Mouse (Mus musculus): ENCODE data around the gene Hmga1. TPM values are rescaled to one million over a fixed set of nuclear protein-coding genes. Genes with fewer than 3 reads are reported as not detected.

Gene Hmga1
- polyA plus RNA-seq, 1 experiment, result 397 TPM

- H3K79me2 ChIP-seq (ENCODE audit: control insufficient read depth, insufficient read depth), result peaks cover 53% of the 10 kb centered on the region
- no peaks in the 10 kb centered on the region for H3K27me3 ChIP-seq (ENCODE audit: control insufficient read depth, insufficient read depth, insufficient read length)
- TF ChIP-seq CEBPB (IDR thresholded peaks at IDR 0.05; ENCODE audit: low read depth) (no peak), USF1 (IDR thresholded peaks at IDR 0.05; ENCODE audit: low read depth) (no peak), FOSL1 (IDR thresholded peaks at IDR 0.05; ENCODE audit: insufficient read depth, low read length, poor library complexity, severe bottlenecking) (no peak), MYOG (IDR thresholded peaks at IDR 0.05; ENCODE audit: control insufficient read depth, extremely low read depth, insufficient read length) (no peak), CTCF (IDR thresholded peaks at IDR 0.05; ENCODE audit: control insufficient read depth, insufficient read depth, insufficient read length) (no peak), MAX (IDR thresholded peaks at IDR 0.05) (no peak), MYOD1 (IDR thresholded peaks at IDR 0.05; ENCODE audit: control insufficient read depth, insufficient read length, low read depth) (no peak)
- H3ac ChIP-seq (ENCODE audit: control insufficient read depth, insufficient read length, low read depth), result peak overlapping the region; percentile 95
- H3K79me3 ChIP-seq (ENCODE audit: low read depth), result peaks cover 38% of the 10 kb centered on the region
- peak overlapping the region; percentile 74 for H3K4me3 ChIP-seq (ENCODE audit: insufficient read depth, poor library complexity, severe bottlenecking)
- H3K36me3 ChIP-seq (ENCODE audit: control insufficient read depth, insufficient read depth), result peaks cover 13% of the 10 kb centered on the region
These were observed 2.5 kb downstream of the Hmga1 start for GRCm38 (mm10) chr17:27558845-27559244.

- Histone ChIP-seq H3K36me3 (ENCODE audit: control insufficient read depth, insufficient read depth) (peaks cover 14% of the 10 kb centered on the region), H3ac (ENCODE audit: control insufficient read depth, insufficient read length, low read depth) (peak overlapping the region; percentile 95), H3K79me2 (ENCODE audit: control insufficient read depth, insufficient read depth) (peaks cover 55% of the 10 kb centered on the region), H3K79me3 (ENCODE audit: low read depth) (peaks cover 38% of the 10 kb centered on the region), H3K4me3 (ENCODE audit: insufficient read depth, poor library complexity, severe bottlenecking) (peak overlapping the region; percentile 74), H3K27me3 (ENCODE audit: control insufficient read depth, insufficient read depth, insufficient read length) (no peaks in the 10 kb centered on the region)
- no peak for TF ChIP-seq FOSL1 (IDR thresholded peaks at IDR 0.05; ENCODE audit: insufficient read depth, low read length, poor library complexity, severe bottlenecking)
- TF ChIP-seq CEBPB (IDR thresholded peaks at IDR 0.05; ENCODE audit: low read depth), result no peak
- no peak for TF ChIP-seq USF1 (IDR thresholded peaks at IDR 0.05; ENCODE audit: low read depth)
- TF ChIP-seq MYOG (IDR thresholded peaks at IDR 0.05; ENCODE audit: control insufficient read depth, extremely low read depth, insufficient read length), result no peak
- no peak for TF ChIP-seq MAX (IDR thresholded peaks at IDR 0.05)
- no peak for TF ChIP-seq MYOD1 (IDR thresholded peaks at IDR 0.05; ENCODE audit: control insufficient read depth, insufficient read length, low read depth)
- no peak for TF ChIP-seq CTCF (IDR thresholded peaks at IDR 0.05; ENCODE audit: control insufficient read depth, insufficient read depth, insufficient read length)
These were observed 3.3 kb downstream of the Hmga1 start for GRCm38 (mm10) chr17:27559596-27559995.

GRCm38 (mm10) chr17:27560926-27561480, 4.7 kb downstream of the Hmga1 start:
- Histone ChIP-seq H3K27me3 (ENCODE audit: control insufficient read depth, insufficient read depth, insufficient read length) (no peaks in the 10 kb centered on the region), H3K79me3 (ENCODE audit: low read depth) (peaks cover 38% of the 10 kb centered on the region), H3K4me3 (ENCODE audit: insufficient read depth, poor library complexity, severe bottlenecking) (peak overlapping the region; percentile 14), H3K36me3 (ENCODE audit: control insufficient read depth, insufficient read depth) (peaks cover 14% of the 10 kb centered on the region), H3K79me2 (ENCODE audit: control insufficient read depth, insufficient read depth) (peaks cover 55% of the 10 kb centered on the region), H3ac (ENCODE audit: control insufficient read depth, insufficient read length, low read depth) (peak overlapping the region; percentile 59)
- TF ChIP-seq FOSL1 (IDR thresholded peaks at IDR 0.05; ENCODE audit: insufficient read depth, low read length, poor library complexity, severe bottlenecking), result no peak
- no peak for TF ChIP-seq CEBPB (IDR thresholded peaks at IDR 0.05; ENCODE audit: low read depth)
- TF ChIP-seq CTCF (IDR thresholded peaks at IDR 0.05; ENCODE audit: control insufficient read depth, insufficient read depth, insufficient read length), result no peak
- no peak for TF ChIP-seq MYOG (IDR thresholded peaks at IDR 0.05; ENCODE audit: control insufficient read depth, extremely low read depth, insufficient read length)

GRCm38 (mm10) chr17:27561809-27562526, 5.7 kb downstream of the Hmga1 start:
- no peaks in the 10 kb centered on the region for H3K27me3 ChIP-seq (ENCODE audit: control insufficient read depth, insufficient read depth, insufficient read length)
- H3K36me3 ChIP-seq (ENCODE audit: control insufficient read depth, insufficient read depth), result peaks cover 14% of the 10 kb centered on the region
- H3K79me2 ChIP-seq (ENCODE audit: control insufficient read depth, insufficient read depth), result peaks cover 49% of the 10 kb centered on the region
- TF ChIP-seq FOSL1 (IDR thresholded peaks at IDR 0.05; ENCODE audit: insufficient read depth, low read length, poor library complexity, severe bottlenecking) (peak; percentile 81), MYOD1 (IDR thresholded peaks at IDR 0.05; ENCODE audit: control insufficient read depth, insufficient read length, low read depth) (peak; percentile 79), CEBPB (IDR thresholded peaks at IDR 0.05; ENCODE audit: low read depth) (no peak), MAX (IDR thresholded peaks at IDR 0.05) (peak; percentile 15)
- no peak overlapping the region for H3K4me3 ChIP-seq (ENCODE audit: insufficient read depth, poor library complexity, severe bottlenecking)
- H3K79me3 ChIP-seq (ENCODE audit: low read depth), result peaks cover 35% of the 10 kb centered on the region
- peak overlapping the region; percentile 29 for H3ac ChIP-seq (ENCODE audit: control insufficient read depth, insufficient read length, low read depth)

GRCm38 (mm10) chr17:27563771-27564244, 7.5 kb downstream of the Hmga1 start:
- Histone ChIP-seq H3K79me2 (ENCODE audit: control insufficient read depth, insufficient read depth) (peaks cover 31% of the 10 kb centered on the region), H3K27me3 (ENCODE audit: control insufficient read depth, insufficient read depth, insufficient read length) (no peaks in the 10 kb centered on the region), H3K79me3 (ENCODE audit: low read depth) (peaks cover 17% of the 10 kb centered on the region), H3K4me3 (ENCODE audit: insufficient read depth, poor library complexity, severe bottlenecking) (no peak overlapping the region), H3K36me3 (ENCODE audit: control insufficient read depth, insufficient read depth) (peaks cover 12% of the 10 kb centered on the region), H3ac (ENCODE audit: control insufficient read depth, insufficient read length, low read depth) (peak overlapping the region; percentile 4)
- TF ChIP-seq FOSL1 (IDR thresholded peaks at IDR 0.05; ENCODE audit: insufficient read depth, low read length, poor library complexity, severe bottlenecking) (no peak), USF1 (IDR thresholded peaks at IDR 0.05; ENCODE audit: low read depth) (no peak), MYOG (IDR thresholded peaks at IDR 0.05; ENCODE audit: control insufficient read depth, extremely low read depth, insufficient read length) (no peak), CEBPB (IDR thresholded peaks at IDR 0.05; ENCODE audit: low read depth) (no peak), CTCF (IDR thresholded peaks at IDR 0.05; ENCODE audit: control insufficient read depth, insufficient read depth, insufficient read length) (no peak), MYOD1 (IDR thresholded peaks at IDR 0.05; ENCODE audit: control insufficient read depth, insufficient read length, low read depth) (no peak), MAX (IDR thresholded peaks at IDR 0.05) (no peak)

All from C2C12 (cell line).